Mouse (Mus musculus) hematopoietic stem cell, adult 5-6 weeks (primary cell): ENCODE results near the gene Cdk5rap1. TPM values are rescaled to one million over a fixed set of nuclear protein-coding genes. Genes with fewer than 3 reads are reported as not detected.

Experiments
- ATAC-seq, 2 experiments: fragments of 125-278 bp in 1 of 2; replicated peaks in 1 of 2; 2 replicates each; pipeline ENCODE4 v1.8.0; 2016 to 2017; ENCODE audit warnings: inconsistent platforms in 2 of 2, mild to moderate bottlenecking in 2 of 2, moderate number of reproducible peaks in 2 of 2, low read depth in 1 of 2, moderate TSS enrichment in 1 of 2; ENCODE audit not compliant: low FRiP score in 2 of 2, poor library complexity in 2 of 2, severe bottlenecking in 2 of 2, insufficient read depth in 1 of 2, low TSS enrichment in 1 of 2
- total RNA-seq: library from RNA; stranded (forward); fragments of 172-1452, 232-1000 nt; gene quantifications from 2 replicates; pipeline ENCODE4 v1.2.3, GENCODE M21; 2017

Cdk5rap1 gene
- total RNA-seq, result 22.8 and 26.2 TPM in 2 replicates

- no peak for ATAC-seq
Measured at GRCm38 (mm10) chr2:154372842-154373500, at the start of gene Cdk5rap1. Gene Cdk5rap1 (minus strand): TSS chr2:154373010.

DNA sequence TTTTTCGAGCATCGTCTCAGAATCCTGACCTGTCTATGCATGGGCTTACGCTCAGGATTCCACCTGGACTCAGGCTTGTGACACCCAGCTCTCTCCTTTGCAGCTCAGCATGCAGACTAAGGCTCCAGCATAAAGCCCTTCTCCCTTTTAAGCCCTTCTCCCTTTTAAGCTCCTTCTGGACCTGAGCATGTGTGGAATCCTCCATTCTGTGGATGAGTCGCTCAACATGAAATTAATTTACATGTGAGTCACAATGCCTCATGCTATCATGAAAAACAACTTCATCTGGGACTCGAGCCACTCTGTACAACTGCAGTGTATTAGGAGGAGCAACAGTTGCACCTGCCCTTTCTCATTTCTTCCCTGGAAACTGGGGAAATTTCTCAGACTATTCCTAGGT is 49.4 kb upstream of the Cdk5rap1 start:
- ATAC-seq, result no peak

- ATAC-seq, result no peak
Measured at GRCm38 (mm10) chr2:154420942-154421731, 48.3 kb upstream of the Cdk5rap1 start.

DNA sequence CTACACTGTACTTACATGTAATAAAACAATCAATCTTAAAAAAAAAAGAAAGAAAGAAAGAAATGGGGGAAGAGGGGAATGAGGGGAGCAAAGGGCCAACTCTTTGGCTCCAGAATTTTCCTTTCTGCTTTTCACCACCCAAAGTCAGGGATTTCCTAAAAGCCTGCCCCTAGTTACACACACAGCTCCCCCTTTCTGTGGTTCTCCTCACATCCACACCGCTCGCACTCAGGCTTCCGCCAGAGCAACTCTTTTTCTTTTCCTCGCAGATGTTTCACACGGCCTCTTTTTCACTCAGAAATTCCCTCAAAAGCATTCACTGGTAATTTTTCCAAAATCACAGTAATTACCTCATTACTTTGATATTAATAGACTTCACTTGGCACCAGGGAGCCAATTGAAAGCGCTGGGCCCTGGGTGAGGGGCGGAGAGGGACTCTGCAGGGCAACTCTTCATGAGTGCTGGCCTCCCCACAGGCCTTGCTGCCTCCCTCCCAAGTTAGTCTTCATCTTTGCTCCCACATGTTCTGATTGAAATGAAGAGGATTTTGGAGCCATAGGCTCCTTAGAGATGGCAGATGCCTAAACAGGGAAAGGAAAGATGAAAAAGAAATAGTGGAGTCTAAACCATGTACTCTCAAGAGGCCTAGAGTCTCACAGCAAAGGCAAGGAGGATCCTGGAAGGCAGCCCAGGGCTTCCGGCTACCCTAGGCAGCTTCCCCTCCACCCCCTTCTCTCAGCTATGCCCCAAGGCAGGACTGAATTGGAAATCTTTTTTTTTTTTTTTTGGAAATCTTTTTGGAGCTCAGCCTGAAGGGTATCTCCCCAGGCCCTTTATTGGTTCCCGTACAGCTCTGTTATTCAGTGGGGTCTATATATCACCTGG is 47.1 kb upstream of the Cdk5rap1 start:
- no peak for ATAC-seq

- ATAC-seq, result no peak
Measured at GRCm38 (mm10) chr2:154418001-154418400, 45.2 kb upstream of the Cdk5rap1 start.

GRCm38 (mm10) chr2:154417107-154417506 is 44.3 kb upstream of the Cdk5rap1 start:
- ATAC-seq, result peak in 1 of 2 experiments; percentile 48; a peak in 1 of 4 replicates

- peak; percentile 38 to 46; a peak in 1 of 4 replicates for ATAC-seq
Measured at GRCm38 (mm10) chr2:154412018-154412666, 39.3 kb upstream of the Cdk5rap1 start.

DNA sequence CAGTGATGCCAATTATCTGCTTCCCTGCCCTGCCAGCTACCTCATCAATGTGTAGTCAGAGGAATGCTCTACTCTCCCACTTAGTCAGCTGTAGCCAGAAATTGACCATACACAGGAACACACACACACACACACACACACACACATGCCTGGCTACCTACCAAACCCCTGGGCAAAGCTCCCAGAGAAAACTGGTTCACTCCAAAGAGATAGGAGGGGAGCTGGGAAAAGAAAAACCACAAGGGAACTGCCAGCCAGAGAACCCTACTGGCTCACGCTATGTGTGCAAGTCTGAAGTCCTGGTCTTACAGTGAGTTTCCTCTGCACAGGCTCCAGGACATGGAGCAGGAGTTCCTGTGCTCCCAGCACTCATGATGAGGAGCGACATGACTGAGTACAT is 37.5 kb upstream of the Cdk5rap1 start:
- no peak for ATAC-seq

GRCm38 (mm10) chr2:154407643-154408445 is 35.0 kb upstream of the Cdk5rap1 start, which contains the start of gene Snta1:
Gene Snta1 (minus strand): TSS chr2:154408099.
- ATAC-seq, result peak; percentile 68 to 72

GRCm38 (mm10) chr2:154407063-154407642 is 34.3 kb upstream of the Cdk5rap1 start:
- no peak for ATAC-seq

DNA sequence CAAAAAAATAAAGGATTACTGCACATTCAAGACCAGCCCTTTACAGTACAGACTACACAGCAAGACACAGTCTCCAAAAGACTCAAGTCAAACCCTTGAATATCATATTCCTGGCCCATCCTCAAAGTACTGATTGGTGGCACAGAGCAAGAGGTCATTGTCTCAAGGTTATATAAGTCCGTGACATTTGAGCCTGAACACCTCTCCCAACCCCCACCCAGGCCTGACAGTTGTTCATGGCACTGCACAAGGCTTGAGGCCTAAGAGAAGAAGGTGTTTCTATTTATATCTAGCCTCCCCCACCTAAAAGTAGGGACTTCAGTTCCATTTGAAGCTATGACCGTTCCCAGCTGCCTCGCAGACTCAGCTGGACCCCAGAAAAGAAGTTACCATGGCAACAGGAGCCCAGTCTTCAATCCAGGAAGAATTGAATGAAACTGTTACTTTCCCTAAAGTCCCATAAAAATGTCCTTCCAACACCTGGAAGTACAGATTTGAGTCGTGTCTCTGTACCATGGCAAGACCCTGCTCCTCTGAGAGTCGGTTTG is 32.7 kb upstream of the Cdk5rap1 start:
- ATAC-seq, result no peak

- ATAC-seq, result no peak
Measured at GRCm38 (mm10) chr2:154402811-154403210, 30.0 kb upstream of the Cdk5rap1 start.

GRCm38 (mm10) chr2:154401976-154402375 is 29.2 kb upstream of the Cdk5rap1 start:
- ATAC-seq, result no peak

- no peak for ATAC-seq
Measured at GRCm38 (mm10) chr2:154399325-154399724, 26.5 kb upstream of the Cdk5rap1 start.

- no peak for ATAC-seq
Measured at GRCm38 (mm10) chr2:154398267-154398666, 25.5 kb upstream of the Cdk5rap1 start.

DNA sequence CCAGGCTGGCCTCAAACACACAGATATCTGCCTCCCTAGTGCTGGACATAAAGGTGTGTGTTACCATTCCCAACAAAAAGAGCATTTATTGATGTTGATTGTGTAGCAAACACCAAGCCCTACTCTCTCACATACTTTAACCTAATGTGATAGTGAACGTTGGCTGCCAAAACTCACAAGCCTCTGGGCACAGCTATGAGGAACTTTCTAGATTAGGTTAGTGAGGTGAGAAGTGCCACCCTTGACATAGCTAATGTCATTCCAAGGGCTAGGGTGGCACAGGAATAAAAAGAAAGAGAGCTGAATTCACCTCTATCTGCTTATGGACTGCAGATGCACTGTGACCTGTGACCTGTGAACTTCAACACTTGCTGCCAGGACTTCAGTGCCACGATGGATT is 23.7 kb upstream of the Cdk5rap1 start:
- no peak for ATAC-seq
